Mouse (Mus musculus): ENCODE measurements around the gene Pabpc1l. TPM values are rescaled to one million over a fixed set of nuclear protein-coding genes. Genes with fewer than 3 reads are reported as not detected.

Gene Pabpc1l
- polyA plus RNA-seq, 1 experiment from 2014 or later: 1.7 TPM

- no peak overlapping the region for H3K4me2 ChIP-seq
- H3K27ac ChIP-seq (replicated peaks): no peak overlapping the region
- H3K27me3 ChIP-seq (replicated peaks): no peaks in the 10 kb centered on the region
- WGBS: 92% methylated on average over 4 of the region's 4 CpGs
- peaks cover 47% of the 10 kb centered on the region for H3K36me3 ChIP-seq
- H3K4me3 ChIP-seq (replicated peaks): no peak overlapping the region
- no peaks in the 10 kb centered on the region for H3K4me1 ChIP-seq
- H3K9ac ChIP-seq (replicated peaks): no peak overlapping the region
- no peak for ATAC-seq (ENCODE audit: low FRiP score)
- no peaks in the 10 kb centered on the region for H3K9me3 ChIP-seq (replicated peaks)
These were observed 64.3 kb downstream of the Pabpc1l start for GRCm38 (mm10) chr2:164089508-164089907.

GRCm38 (mm10) chr2:164094152-164094551, 68.9 kb downstream of the Pabpc1l start:
- no peaks in the 10 kb centered on the region for H3K4me1 ChIP-seq
- ATAC-seq (ENCODE audit: low FRiP score): no peak
- H3K27ac ChIP-seq (replicated peaks): no peak overlapping the region
- H3K4me2 ChIP-seq: no peak overlapping the region
- no peaks in the 10 kb centered on the region for H3K9me3 ChIP-seq (replicated peaks)
- WGBS: 90% methylated on average over 7 of the region's 7 CpGs
- peaks cover 29% of the 10 kb centered on the region for H3K36me3 ChIP-seq
- no peak overlapping the region for H3K9ac ChIP-seq (replicated peaks)
- no peaks in the 10 kb centered on the region for H3K27me3 ChIP-seq (replicated peaks)
- H3K4me3 ChIP-seq (replicated peaks): no peak overlapping the region

DNA sequence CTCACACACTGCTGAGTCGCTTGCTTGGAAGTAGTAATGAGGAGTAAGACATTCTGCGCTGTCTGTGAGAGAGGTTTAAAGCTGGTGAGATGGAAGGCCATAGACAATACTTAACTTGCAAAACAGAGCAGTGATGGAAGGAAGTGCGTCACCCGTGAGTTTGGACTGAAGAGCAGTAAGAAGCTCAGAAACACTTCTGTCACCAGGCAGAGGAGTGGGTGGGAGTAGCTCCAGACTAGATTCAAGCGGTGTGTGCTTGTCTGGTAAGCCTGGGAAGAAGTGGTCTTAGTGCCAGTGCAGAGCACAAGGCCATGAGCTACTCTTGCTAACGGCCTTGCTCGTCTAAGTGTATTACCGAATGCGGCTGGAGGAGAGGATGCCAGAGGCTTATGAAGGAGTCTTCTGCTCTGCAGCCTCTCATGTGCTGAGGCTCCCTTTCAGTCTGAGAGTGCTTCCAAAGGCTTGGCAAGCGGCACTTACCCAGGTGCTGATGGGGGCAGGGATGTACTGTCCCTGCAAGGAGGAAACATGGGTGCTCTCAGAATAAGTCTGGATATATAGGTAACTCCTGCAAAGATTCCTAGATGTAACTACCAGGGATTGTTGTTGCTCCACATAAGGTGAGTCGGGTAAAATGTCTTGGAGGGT, 73.5 kb downstream of the Pabpc1l start:
- ATAC-seq (ENCODE audit: low FRiP score): no peak
- Histone ChIP-seq H3K27me3 (replicated peaks) (no peaks in the 10 kb centered on the region), H3K4me1 (no peaks in the 10 kb centered on the region), H3K4me2 (no peak overlapping the region), H3K36me3 (peaks cover 41% of the 10 kb centered on the region), H3K4me3 (replicated peaks) (no peak overlapping the region), H3K9me3 (replicated peaks) (no peaks in the 10 kb centered on the region), H3K27ac (replicated peaks) (no peak overlapping the region), H3K9ac (replicated peaks) (no peak overlapping the region)
- 93% methylated on average over 11 of the region's 11 CpGs for WGBS

Other genes with a start within 250 kb of the Pabpc1l start
- gene Ccn5, start 204.6 kb upstream of the Pabpc1l start, polyA plus RNA-seq (2015; fragmentation: Nextera tagmentation; extraction: Ambion mirVana): 0.31 and 0.54 TPM in 2 replicates
- gene Kcnk15, start 171.8 kb upstream of the Pabpc1l start, polyA plus RNA-seq (2015; fragmentation: Nextera tagmentation; extraction: Ambion mirVana): 0.24 TPM in 1 of 2 replicates, not detected in the other
- gene Rims4, start 106.8 kb upstream of the Pabpc1l start, polyA plus RNA-seq (2015; fragmentation: Nextera tagmentation; extraction: Ambion mirVana): 13.0 and 17.8 TPM in 2 replicates
- gene Ywhab, start 30.5 kb upstream of the Pabpc1l start, polyA plus RNA-seq (2015; fragmentation: Nextera tagmentation; extraction: Ambion mirVana): 487 and 519 TPM in 2 replicates
- 15.4 and 19.0 TPM in 2 replicates for gene Stk4, start 44.9 kb downstream of the Pabpc1l start, polyA plus RNA-seq (2015; fragmentation: Nextera tagmentation; extraction: Ambion mirVana)
- gene Tomm34, start 45.7 kb downstream of the Pabpc1l start, polyA plus RNA-seq (2015; fragmentation: Nextera tagmentation; extraction: Ambion mirVana): 49.5 and 53.9 TPM in 2 replicates
- 1.8 and 2.4 TPM in 2 replicates for gene Kcns1, start 145.7 kb downstream of the Pabpc1l start, polyA plus RNA-seq (2015; fragmentation: Nextera tagmentation; extraction: Ambion mirVana)
- gene Wfdc5, start 157.3 kb downstream of the Pabpc1l start, polyA plus RNA-seq (2015; fragmentation: Nextera tagmentation; extraction: Ambion mirVana): not detected in 2 replicates
- not detected in 2 replicates for gene Wfdc12, start 165.2 kb downstream of the Pabpc1l start, polyA plus RNA-seq (2015; fragmentation: Nextera tagmentation; extraction: Ambion mirVana)
- gene Wfdc15a, start 174.7 kb downstream of the Pabpc1l start, polyA plus RNA-seq (2015; fragmentation: Nextera tagmentation; extraction: Ambion mirVana): not detected in 2 replicates
- gene Wfdc15b, start 196.2 kb downstream of the Pabpc1l start, polyA plus RNA-seq (2015; fragmentation: Nextera tagmentation; extraction: Ambion mirVana): 2.5 TPM in 1 of 2 replicates, not detected in the other
- gene Svs2, start 213.0 kb downstream of the Pabpc1l start, polyA plus RNA-seq (2015; fragmentation: Nextera tagmentation; extraction: Ambion mirVana): not detected in 2 replicates
- gene Svs3b, start 231.2 kb downstream of the Pabpc1l start, polyA plus RNA-seq (2015; fragmentation: Nextera tagmentation; extraction: Ambion mirVana): not detected in 2 replicates

Measured in neural tube, embryonic 15.5 days (tissue).